Comparison of ENCODE assay signal across 13 mouse cellular contexts in the genomic region with DNA sequence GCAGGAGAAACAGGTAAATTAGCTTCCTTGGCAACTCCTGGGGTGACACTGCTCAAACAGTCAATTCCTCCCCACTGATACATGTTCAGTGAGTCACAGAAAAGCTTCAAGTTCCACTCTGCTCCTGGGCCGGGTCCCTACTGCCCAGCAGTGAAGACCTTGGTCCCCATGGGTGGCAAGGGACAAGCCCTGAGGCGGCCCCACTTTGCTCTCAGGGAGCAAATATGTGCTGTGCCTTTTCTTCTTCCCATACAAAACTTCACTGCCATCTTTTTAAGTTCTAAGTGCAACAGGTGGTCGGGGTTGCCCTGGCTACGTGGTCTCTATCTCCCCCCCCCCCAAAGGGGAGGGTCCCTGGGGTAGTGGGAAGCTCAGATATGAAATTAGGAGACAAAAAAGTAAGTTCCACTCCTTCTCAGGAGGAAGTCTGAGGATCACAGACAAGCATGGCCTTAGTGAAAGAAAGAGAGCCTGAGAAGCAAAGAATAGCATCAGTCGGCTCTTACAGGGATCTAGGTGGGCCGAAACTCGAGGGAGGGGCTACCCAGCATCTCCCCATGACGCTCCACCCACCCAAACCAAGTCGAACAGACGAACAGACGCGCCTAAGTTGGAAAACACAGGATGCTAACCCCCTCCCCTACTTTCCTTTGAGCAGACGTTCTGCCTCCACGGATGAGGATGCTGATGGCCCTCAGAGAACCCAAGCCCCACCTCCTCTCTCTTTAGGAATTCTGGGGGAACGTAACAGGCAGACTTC.
DNase-seq lines count a peak whose midpoint lies in the region; ATAC-seq and TF ChIP-seq lines count a peak whose summit lies in the region.
"Had no signal": no experiment of that assay in that cellular context is flagged by ENCODE, and none has a peak within 500 bp of the region (broad histone marks: within the 10 kb centered on the region; RNA-seq: fewer than 3 reads in every experiment).

No protein-coding gene starts in this region.

- H3K4me1 ChIP-seq in neural tube, embryonic 12.5 days = peaks cover 77% of the 10 kb centered on the region
- peaks cover 70% of the 10 kb centered on the region for H3K4me1 ChIP-seq in forebrain, embryonic 14.5 days (ENCODE audit: control insufficient read depth, insufficient read depth, low read length)
- peaks cover 85% of the 10 kb centered on the region for H3K4me1 ChIP-seq in midbrain, embryonic 12.5 days
- H3K4me1 ChIP-seq in cerebellum, adult 2 months (ENCODE audit: control insufficient read depth, insufficient read depth, low read length) = peaks cover 58% of the 10 kb centered on the region

- ATAC-seq in neural tube, embryonic 12.5 days (ENCODE audit: low FRiP score, low read depth) = no peak
- ATAC-seq in forebrain, embryonic 14.5 days = peak; percentile 27
- peak; percentile 38 for ATAC-seq in midbrain, embryonic 12.5 days (ENCODE audit: low FRiP score, low read depth)
- ATAC-seq: intestine, embryonic 16.5 days; liver, postnatal 0 days had no signal

- H3K4me2 ChIP-seq in neural tube, embryonic 12.5 days (replicated peaks) = peak overlapping the region; percentile 5; the same call in 1 of the 2 replicates
- peak overlapping the region; percentile 6 for H3K4me2 ChIP-seq in forebrain, embryonic 14.5 days (ENCODE audit: low read length)
- peak overlapping the region; percentile 37 for H3K4me2 ChIP-seq in midbrain, embryonic 12.5 days (replicated peaks)

- no peak for DNase-seq in neural tube, embryonic 10.5 days (ENCODE audit: extremely low spot score, low spot score)
- peak; percentile 51 for DNase-seq in forebrain, embryonic 14.5 days (ENCODE audit: low spot score)
- DNase-seq in cerebellum, postnatal 10 days = no peak
- no peak for DNase-seq in adipocyte (ENCODE audit: low spot score)
- no peak for DNase-seq in cerebellum, adult 2 months
- DNase-seq: adrenal gland, adult 2 months; cerebellum, adult 9-10 months; heart, adult 2 months; liver, postnatal 0 days; thymus, adult 2 months had no signal

- no peak overlapping the region for H3K9ac ChIP-seq in neural tube, embryonic 12.5 days
- H3K9ac ChIP-seq in forebrain, embryonic 14.5 days (ENCODE audit: low read length) = no peak overlapping the region
- H3K9ac ChIP-seq in midbrain, embryonic 12.5 days (replicated peaks) = no peak overlapping the region
- H3K9ac ChIP-seq: liver, postnatal 0 days had no signal

- WGBS in neural tube, embryonic 12.5 days = 25% methylated on average over 15 of the region's 15 CpGs
- WGBS in forebrain, embryonic 14.5 days = 9% methylated on average over 15 of the region's 15 CpGs
- 14% methylated on average over 15 of the region's 15 CpGs for WGBS in midbrain, embryonic 12.5 days
- 57% methylated on average over 15 of the region's 15 CpGs for WGBS in cerebellum, adult 2 months

- no peak for TF ChIP-seq CTCF in cerebellum, adult 2 months (IDR thresholded peaks at IDR 0.05; ENCODE audit: borderline replicate concordance, insufficient read depth, low read depth, low read length)

- TF ChIP-seq POLR2A in cerebellum, adult 2 months (IDR thresholded peaks at IDR 0.05; ENCODE audit: borderline replicate concordance, insufficient read depth, low read length) = no peak

- peak overlapping the region; percentile 28; the same call in 1 of the 2 replicates for H3K27ac ChIP-seq in neural tube, embryonic 12.5 days
- H3K27ac ChIP-seq in forebrain, embryonic 14.5 days (ENCODE audit: low read depth, low read length) = peak overlapping the region; percentile 78; the same call in 1 of the 2 replicates
- H3K27ac ChIP-seq in midbrain, embryonic 12.5 days (replicated peaks) = peak overlapping the region; percentile 89
- no peak overlapping the region for H3K27ac ChIP-seq in cerebellum, adult 2 months (ENCODE audit: insufficient read depth, low read length)
- H3K27ac ChIP-seq: heart, adult 2 months had no signal

- no peaks in the 10 kb centered on the region for H3K9me3 ChIP-seq in neural tube, embryonic 12.5 days
- H3K9me3 ChIP-seq in forebrain, embryonic 14.5 days (replicated peaks; ENCODE audit: control insufficient read depth, low read length) = no peaks in the 10 kb centered on the region
- H3K9me3 ChIP-seq in midbrain, embryonic 12.5 days = no peaks in the 10 kb centered on the region

- no peaks in the 10 kb centered on the region for H3K27me3 ChIP-seq in neural tube, embryonic 12.5 days (replicated peaks)
- no peaks in the 10 kb centered on the region for H3K27me3 ChIP-seq in forebrain, embryonic 14.5 days (replicated peaks; ENCODE audit: control insufficient read depth, insufficient read depth, low read length)
- no peaks in the 10 kb centered on the region; the same call in 1 of the 2 replicates for H3K27me3 ChIP-seq in midbrain, embryonic 12.5 days
- no peaks in the 10 kb centered on the region for H3K27me3 ChIP-seq in cerebellum, adult 2 months (ENCODE audit: control insufficient read depth, insufficient read depth, low read length)

- no peaks in the 10 kb centered on the region for H3K36me3 ChIP-seq in neural tube, embryonic 12.5 days
- H3K36me3 ChIP-seq in forebrain, embryonic 14.5 days (ENCODE audit: control insufficient read depth, insufficient read depth, low read length) = no peaks in the 10 kb centered on the region
- no peaks in the 10 kb centered on the region for H3K36me3 ChIP-seq in midbrain, embryonic 12.5 days

- H3K4me3 ChIP-seq in neural tube, embryonic 12.5 days = no peak overlapping the region
- H3K4me3 ChIP-seq in forebrain, embryonic 14.5 days (ENCODE audit: low read depth, low read length) = no peak overlapping the region
- no peak overlapping the region for H3K4me3 ChIP-seq in midbrain, embryonic 12.5 days
- H3K4me3 ChIP-seq in cerebellum, adult 2 months (replicated peaks; ENCODE audit: insufficient read depth, low read depth, low read length) = no peak overlapping the region
- H3K4me3 ChIP-seq: heart, adult 2 months had no signal
